Mouse (Mus musculus): ENCODE results near the gene Wwc1.

The Wwc1 gene

DNA sequence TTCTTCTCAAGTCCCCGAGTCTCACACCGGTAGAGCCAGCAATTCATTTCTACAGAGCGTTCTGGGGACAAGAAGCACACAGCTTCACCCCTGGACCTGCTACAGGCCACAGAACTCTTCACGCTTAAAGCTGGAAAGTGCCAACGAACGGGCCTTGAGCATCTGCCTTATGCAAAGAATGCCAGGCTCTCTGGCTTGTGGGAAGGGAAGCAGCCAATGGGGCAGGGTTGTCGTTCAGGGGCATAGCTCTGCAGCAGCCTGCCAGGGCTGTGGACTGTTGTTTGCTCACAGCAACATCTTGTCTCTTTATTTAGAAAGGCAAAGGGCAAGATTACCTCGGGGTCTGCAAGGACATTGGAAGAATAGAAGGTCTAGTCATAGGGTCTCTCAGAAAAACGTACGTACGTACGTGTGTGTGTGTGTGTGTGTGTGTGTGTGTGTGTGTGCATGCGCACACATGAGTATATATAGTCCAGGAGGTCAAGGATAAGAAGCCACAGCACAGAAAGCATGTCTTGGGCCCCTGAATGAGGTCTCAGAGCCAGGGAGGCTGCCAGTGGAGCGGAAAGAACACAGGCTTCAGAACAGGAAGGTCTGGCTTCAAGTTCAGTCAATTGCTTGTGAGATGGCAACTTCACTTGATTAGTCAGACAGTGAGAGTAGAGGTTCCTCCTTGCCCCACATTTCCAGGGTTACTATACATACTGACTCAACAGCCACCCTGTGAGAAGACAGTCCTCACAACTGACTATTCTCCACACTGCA is 48.0 kb downstream of the Wwc1 start:
- DNase-seq, result no peak

DNA sequence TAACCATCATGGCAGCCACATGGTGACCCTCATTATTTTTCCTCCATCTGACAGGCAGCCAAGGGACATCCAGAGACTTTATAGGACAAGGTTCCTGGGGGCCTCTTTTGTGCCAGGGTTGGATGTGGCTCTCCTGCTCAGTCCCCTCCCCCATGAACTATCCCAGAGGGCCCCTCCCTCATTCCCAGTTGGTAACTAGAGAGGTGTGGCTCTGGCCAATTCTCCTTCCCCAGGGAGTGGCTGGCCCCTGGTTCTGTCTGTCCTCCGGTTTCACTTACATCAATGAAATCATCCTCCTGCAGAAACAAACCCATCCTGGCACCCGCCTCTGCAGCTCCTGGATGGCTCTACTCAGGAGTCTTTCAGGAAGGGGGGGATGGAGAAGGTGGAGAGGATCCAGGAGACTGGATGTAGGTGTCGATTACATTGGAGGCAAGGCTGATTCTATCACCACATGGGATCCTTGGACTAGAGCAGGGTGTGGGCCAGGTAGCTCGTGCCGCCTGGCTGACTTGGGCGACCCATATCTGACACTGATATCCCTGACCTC is 49.7 kb downstream of the Wwc1 start:
- DNase-seq, result no peak

DNA sequence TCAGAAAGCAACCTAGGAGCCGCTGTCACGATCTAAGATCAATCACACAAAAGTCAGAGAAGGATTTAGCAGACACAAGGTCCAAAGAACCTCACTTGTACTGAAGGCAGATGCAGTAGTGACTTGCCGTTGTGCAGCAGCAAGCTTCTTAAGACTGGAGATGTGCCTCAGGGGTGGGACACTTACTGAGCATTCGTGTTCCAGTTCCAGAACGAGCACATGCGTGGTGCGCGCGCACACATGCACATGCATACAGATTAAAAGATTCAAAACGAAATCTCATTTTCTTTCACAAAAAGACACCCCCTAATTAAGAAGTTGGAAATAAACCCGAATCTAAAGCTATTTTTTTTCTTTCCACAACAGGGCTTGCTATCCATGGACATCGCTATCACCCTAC is 51.9 kb downstream of the Wwc1 start:
- no peak for DNase-seq

DNA sequence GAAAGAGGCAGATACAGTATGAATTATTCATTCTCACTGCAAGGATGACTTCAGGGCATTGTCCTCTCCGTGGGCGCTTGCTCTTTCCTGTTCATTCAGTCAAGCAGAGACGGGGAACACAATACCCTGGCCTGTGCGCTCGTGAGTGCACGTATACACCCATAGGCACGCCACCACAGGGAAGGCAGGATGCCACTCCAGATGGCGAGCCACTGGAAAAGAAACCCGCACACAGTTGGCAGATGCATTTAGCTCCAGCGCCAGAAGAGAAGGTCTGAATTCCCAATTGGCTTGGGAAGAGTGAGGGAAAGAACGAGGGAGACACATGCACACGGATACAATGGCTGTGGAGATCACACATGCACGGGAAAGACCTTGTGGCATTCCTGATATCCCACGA is 53.0 kb downstream of the Wwc1 start:
- DNase-seq, result no peak

DNA sequence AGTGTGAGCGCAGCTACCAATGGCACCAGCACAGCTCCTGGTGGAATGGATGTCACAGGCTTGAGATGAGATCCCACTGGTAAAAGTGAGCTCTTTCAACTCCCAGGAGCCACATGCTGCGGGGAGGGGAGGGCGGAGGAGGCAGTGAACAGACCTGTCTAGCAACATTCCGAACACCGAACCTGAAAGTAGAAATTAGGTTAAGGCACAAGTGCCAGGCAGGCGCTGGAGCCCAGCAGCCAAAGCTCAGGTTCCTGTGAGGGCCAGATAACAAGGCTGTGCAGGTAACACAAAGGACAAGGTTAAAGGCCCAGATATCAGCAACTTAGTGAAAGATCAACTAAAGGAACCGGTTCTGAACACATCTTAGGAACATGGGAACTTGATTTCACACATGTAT is 54.7 kb downstream of the Wwc1 start:
- DNase-seq, result peak; percentile 88

DNA sequence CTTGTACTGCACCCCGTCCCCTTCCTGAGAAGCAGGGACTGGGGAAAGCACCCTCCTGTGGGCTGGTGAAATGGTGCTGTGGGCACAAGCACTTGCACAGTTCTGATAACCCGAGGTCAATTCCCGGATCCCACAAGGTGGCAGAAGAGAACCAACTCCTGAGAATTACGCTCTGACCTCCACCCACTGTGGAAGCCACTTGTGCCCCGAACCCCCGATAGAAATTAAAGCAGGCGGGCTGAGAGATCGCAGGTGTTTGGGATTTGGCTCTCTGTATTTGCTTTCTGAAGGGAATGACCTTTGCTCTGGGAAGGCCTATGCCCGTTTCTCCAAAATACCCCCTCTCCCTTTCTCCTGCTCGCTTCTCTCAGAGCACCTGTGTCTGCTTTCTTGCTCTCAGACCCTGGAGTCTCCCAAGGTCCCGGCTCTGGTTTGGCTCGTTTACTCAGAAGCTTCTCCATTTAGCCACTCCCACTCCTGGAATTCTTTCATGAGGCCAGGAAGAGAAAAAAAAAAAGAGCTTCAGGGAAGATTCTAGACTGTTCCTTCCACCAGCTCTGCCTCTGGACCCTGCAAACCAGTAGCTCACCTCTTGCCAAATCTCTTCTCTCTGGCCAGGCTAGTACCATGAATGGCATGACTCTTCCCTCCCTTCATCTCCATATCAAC is 58.0 kb downstream of the Wwc1 start:
- peak; percentile 55 for DNase-seq

DNA sequence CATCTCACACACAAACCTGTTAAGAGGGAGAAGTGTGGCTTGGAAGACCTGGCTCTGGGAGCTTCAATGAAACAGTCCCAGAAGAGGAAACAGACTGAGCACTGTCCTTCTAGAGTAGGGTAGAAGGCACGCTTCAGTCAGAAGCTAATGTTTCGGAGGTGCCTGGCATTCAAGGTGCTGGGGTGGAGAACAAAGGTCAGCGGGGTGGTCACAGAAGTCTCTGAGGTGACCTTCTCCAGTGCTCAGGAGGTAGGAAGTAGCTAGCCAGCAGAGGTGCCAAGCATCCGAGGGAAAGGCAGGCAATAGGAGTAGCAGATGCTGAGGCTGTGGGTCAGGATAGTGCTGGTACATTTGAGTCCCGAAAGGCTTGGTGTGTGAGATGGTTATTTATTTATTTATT is 59.6 kb downstream of the Wwc1 start:
- no peak for DNase-seq

DNA sequence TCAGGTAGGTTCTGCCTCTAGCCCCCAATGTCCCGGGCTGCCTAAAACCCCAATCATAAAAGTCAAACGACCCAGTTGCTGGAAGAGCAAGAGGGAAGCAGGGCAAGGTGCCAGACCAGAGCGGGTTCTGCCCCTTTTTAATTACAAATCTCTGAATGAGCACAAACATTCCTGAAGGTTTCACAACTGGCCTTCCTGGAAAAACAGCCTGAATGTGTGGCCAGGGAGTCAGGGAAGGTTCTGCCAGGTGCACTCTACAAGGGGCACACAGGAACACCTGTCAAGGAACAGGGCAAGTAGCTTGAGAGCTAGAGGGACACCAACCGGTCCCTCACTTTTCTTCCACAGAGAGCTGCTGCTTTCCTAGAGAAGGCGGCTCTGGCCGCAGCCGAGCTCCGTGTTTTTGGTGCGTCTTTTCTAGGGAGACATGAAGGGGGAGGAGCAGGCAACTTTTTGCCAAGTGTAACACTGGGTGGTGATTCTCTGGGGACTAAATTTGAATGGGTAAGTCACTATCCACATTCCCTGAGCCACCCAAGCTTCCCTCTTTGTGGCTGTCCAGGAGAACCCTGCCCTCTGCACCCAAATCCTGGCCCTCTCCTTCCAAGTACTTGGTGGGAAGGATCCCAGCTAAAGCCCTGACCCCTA is 60.3 kb downstream of the Wwc1 start:
- peak; percentile 87 for DNase-seq

DNA sequence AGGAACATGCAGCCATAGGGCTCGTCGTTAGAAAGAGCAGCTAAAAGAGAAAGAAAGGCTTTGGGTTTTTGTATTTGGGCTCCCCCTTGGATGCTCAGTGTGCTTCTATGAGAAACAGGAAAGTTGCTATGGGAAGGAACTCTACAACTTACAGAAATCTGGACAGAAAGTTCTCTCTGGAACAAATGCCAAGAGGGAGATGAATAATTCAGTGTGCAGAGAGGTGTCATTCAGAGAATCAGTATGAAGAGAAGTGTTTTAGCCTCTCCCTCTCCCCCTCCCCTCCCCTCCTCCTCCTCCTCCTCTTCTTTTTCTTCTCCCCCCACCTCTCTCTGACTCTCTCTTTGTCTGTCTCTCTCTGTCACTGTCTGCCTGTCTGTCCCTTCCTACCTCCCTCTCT is 60.9 kb downstream of the Wwc1 start:
- DNase-seq, result no peak

DNA sequence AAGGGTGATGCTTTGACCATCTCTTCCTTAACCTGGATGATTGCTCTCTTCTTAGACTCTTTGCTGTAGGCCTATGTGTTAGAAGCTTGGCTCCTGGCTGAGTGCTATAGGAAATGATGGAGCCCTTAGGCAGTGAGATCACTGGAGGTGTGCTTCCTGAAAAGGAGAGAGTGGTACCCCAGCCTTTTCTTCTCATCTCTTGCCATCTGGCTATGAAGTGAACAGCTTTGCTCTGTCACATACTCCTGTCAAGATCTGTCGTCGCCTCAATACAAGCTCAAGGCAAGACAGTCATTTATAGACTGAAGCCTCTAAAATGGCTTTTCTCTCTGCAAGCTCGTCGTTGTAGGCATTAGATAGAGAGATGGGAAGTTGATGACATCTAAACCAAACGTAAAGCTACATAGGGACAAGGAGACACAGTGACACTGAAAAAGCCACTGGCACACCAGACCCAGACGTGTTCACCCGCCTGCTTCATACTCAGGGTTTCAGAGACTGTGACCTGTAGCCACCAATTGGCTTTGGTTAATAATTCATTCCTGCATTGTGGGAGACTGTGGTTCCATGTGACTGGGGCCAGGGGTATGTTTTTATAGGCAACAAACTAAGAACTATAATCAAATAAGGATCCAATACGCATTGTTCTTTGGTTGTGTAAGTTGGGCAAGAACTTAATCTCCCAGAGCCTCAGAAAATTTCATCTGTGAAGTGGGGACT is 63.7 kb downstream of the Wwc1 start:
- no peak for DNase-seq

DNA sequence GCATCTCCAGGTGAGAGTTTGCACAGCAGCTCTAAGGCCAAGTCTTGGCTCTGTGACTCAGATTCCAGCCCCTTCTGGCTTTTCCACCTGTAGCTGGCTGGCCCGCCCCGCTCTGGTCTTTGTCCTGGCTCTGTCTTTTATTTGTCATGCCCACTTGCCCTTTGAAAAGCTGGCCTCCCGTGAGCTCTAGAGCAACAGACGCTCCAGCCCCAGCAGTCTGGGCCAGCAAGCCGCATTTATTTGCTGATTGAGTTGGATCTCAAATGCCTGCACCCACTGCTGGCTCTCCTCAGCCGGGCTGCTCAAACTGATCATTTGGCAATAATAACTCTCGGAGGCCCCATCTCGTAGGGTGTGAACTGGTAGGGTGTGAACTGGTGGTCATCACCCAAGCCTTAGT is 64.8 kb downstream of the Wwc1 start:
- DNase-seq, result peak; percentile 39

DNA sequence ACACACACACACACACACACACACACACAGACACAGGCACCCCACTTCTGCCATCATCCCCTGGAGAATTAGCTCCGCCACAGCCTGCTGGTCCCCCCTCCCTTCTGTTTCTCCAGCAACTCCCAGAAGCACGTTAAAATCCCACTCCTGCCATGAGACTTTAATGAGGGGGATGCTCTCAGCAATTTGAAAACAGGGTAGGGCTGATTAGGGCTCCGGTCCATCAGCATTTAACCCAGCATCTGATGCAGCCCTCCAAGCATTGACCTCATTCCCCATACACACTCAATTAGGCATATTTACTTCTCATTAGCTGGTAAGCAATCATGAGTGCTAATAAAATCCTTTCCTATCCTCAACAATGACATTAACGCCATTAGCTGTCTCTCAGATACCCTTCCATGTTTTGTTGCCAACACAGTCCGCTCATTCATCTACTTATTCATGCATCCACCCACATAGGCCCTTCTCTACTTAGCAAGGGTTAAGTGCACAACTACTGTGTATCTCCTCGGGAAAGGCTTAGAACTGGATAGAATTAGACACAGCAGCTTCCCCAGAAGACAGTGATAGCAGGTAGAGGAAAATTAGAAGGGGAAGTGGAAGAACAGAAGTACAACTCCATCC is 66.8 kb downstream of the Wwc1 start:
- DNase-seq, result no peak

DNA sequence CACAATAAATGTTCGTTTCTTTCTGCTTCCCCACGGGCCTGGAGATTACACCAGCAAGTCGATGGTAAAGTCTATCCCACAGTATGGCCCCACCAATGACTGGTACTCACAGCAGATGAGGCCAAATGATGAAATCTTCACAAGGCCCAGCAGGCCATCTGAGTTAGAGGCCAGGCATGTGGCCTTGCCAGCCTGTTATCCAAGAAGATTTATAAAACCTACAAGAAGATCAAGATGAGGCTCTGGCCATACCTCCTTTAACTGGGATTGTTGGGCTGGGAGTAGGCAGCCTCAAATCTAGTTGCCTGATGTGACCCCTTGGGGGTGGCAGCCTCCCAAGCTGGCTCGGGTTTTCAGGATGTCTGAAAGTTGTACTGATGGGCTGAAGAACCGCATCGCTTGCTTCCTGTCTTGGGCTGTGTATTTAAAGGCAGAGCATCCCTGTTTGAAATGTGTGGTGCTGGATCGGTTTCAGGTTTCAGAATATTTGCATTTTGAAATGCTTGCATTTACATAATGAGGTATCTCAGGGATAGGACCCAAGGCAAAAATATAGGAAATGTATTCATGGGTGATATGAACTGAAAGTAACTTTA is 75.3 kb downstream of the Wwc1 start:
- DNase-seq, result no peak

DNA sequence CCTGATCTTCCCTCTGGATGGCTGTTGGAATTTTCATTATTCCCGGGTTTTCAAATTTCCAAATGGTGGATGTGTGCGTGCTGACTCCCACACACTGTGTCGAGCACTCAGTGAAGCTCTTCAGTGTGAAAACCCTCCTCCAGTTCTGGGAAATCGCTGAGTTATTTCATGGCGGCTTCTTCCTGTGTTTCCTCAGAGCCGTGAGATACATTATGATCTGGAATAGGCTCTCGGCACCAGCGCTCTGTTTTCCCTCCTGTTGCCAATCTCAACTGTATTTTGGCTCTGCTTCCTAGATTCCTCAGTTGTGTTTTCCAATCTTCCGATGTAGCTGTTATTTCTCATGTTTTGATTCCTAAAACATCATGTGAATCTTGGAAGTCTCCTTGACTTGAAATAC is 77.2 kb downstream of the Wwc1 start:
- DNase-seq, result no peak

DNA sequence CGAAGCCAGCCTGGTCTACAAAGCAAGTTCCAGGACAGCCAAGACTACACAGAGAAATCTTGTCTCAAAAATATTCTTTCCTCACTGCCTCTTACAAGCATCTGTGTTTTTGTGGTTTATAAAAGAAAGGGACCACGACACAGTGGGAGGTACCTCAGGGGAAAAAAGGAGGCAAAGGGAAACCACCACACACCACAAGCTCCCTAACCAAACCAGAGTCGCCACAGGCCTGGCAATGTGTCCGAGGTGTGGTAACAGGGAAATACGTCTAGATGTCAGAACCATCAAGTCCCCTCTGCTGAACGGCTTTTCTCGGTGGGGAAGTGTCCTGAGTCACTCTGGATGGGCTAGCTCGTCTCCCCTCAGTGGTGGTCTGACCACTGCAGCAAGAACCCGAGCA is 80.4 kb downstream of the Wwc1 start:
- DNase-seq, result no peak

DNA sequence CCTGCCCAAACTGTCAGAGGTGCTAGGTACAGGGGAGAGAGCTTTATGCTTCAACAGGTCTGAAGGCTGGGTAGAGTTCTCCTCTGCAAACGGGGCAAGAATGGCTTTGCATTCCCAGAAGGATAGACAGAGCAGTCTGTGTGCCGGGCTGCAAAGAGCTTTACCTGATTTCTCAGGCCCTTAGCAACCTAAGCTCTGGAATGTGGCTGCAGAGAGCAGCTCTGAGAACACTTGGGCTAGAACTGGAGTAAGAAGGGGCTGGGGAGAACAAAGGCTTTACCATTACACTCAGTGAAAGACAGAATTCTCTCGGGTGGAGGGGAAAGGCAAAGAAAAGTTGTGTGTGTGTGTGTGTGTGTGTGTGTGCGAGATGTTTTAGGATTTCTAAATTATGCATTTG is 86.9 kb downstream of the Wwc1 start:
- peak; percentile 15 for DNase-seq

DNA sequence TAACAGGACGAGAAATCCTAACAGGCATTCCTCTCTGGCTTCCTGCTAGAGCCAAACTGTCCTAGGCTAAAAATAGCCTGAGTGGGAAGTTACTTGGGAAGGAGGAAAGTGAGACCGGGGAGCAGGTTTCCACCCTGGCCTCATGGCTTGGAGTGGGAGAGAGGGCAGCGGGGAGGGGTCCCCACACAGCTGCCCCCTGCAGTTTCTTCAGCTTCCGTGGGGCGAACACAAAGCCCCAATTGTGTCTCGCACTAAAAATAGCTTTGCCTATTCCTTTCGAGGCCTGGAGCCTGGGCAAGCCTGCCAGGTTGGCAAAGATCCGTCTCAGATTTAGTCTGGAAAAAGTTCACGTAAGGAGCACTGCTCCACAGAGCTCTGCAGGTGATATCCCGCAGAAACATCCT is 87.3 kb downstream of the Wwc1 start:
- peak; percentile 19 for DNase-seq

DNA sequence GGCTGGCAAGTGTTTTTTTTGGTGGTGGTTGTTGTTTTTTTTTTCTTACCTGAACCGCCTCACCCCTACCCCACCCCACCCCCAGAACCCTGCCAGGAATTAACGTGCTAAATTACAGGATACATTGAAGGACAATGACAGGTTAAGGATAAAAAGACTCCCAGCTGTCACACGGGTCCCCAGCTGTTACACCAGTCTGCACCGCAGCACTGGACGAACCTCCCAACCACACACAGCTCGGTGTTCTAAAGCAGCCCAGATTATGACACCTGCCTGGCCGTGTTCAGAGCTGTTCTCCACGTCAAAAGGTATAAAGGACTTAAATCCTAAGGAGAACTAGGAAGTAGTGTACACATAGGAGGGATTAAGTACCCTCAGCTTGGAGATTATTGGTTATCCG is 88.0 kb downstream of the Wwc1 start:
- DNase-seq, result no peak

DNA sequence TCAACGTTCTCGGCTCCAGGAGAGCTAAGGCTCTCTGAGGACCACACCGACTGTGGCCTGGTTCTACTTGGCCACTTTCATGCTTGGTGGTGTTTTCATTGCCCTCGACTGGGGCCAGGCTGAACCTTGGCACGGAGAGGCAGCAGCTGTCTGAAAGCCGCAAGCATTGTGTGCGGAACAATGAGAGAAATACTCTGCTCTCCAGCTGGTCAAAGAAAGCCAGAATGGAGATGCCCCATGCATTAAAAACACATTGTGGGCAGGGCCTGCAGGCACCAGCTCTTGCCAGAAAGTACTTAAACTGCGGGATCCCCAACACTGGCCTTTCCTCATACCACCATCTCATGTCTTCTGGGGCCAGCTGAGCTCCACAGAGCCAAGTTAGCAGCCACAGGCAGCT is 91.5 kb downstream of the Wwc1 start:
- DNase-seq, result no peak

DNA sequence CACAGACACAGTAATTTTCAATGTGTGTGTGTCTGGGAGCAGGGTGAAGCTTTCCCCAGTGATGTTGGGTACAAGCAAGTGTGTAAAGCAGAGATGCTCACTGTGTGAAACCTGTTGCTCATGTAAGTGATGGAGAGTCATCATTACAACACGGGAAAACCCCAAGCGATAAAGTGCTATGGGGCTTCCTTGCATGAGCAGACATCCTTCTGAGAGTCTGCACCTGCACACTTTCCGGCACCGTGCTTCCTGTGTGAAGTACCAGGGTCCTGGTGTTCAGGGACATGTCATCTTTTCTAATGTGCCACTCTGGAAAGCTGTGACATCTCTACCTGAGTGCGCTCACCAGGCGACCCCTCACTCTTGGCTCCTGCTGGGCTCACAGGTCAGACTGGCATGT is 97.5 kb downstream of the Wwc1 start:
- no peak for DNase-seq

DNA sequence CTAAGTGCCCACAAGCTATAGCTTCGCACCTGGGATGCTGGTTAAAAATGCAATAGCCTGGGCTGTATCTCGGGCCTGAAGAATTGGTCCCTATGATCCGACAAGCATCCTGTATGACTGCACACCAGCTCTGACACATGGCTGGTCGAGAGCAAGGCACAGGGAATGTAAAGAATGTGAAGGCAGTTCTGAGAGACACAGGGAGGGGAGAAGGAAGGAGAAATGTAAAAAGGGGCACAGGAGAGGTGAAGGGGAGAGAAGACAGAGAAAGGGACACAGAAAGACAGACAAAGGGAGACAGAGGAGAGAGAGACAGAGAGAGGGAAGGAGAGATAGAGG is 101.8 kb downstream of the Wwc1 start:
- DNase-seq, result no peak

All from lung, postnatal 36 days (tissue).